Mouse (Mus musculus) hindbrain, embryonic 12.5 days (tissue): ENCODE data around the gene Vmn1r24. TPM values are rescaled to one million over a fixed set of nuclear protein-coding genes. Genes with fewer than 3 reads are reported as not detected.
"Not testable (repeated sequence)": the region's sequence is repeated elsewhere in the genome, so short reads cannot be mapped to it uniquely, and the experiment has no call there.

Experiments
- ATAC-seq: fragments of 200-750 bp; cut with Nextera tagmentation; 2 replicates; pipeline ENCODE4 v1.8.0; 2017; ENCODE audit warnings: moderate TSS enrichment; ENCODE audit not compliant: low FRiP score
- H3K27ac ChIP-seq: fragments of 300-500 bp; sonication (generic); 2 replicates; pipeline ENCODE4 v1.5.1; 2016; ENCODE audit warnings: mild to moderate bottlenecking
- H3K27me3 ChIP-seq: fragments of 300-500 bp; sonication (generic); 2 replicates; pipeline ENCODE4 v1.6.1; 2016; ENCODE audit warnings: mild to moderate bottlenecking
- H3K36me3 ChIP-seq: fragments of 300-500 bp; sonication (generic); 2 replicates; pipeline ENCODE4 v1.6.1; 2016; ENCODE audit warnings: mild to moderate bottlenecking
- H3K4me1 ChIP-seq: fragments of 300-500 bp; sonication (generic); 2 replicates; pipeline ENCODE4 v1.6.1; 2016
- H3K4me2 ChIP-seq: fragments of 300-500 bp; sonication (generic); replicated peaks from 2 replicates; pipeline ENCODE4 v1.6.1; 2016; ENCODE audit warnings: mild to moderate bottlenecking
- H3K4me3 ChIP-seq: fragments of 300-500 bp; sonication (generic); 2 replicates; pipeline ENCODE4 v1.5.1; 2016; ENCODE audit warnings: mild to moderate bottlenecking
- H3K9ac ChIP-seq: fragments of 300-500 bp; sonication (generic); 2 replicates; pipeline ENCODE4 v1.6.1; 2016; ENCODE audit warnings: mild to moderate bottlenecking, moderate library complexity
- H3K9me3 ChIP-seq: fragments of 300-500 bp; sonication (generic); replicated peaks from 2 replicates; pipeline ENCODE4 v1.6.1; 2016; ENCODE audit warnings: mild to moderate bottlenecking
- WGBS: fragments of 180-500 bp; shearing (Covaris S2); methylation state at CpG from one replicate; pipeline ENCODE4 v1.1.7; 2016; 5-methylcytosine and 5-hydroxymethylcytosine counted together
- polyA plus RNA-seq: library from polyadenylated mRNA; unstranded; fragments of >200 nt; fragmentation: Nextera tagmentation; extraction: Ambion mirVana; gene quantifications from 2 replicates; pipeline ENCODE4 v1.2.1, GENCODE M21; 2016

Gene Vmn1r24
- not detected in 2 replicates for polyA plus RNA-seq

DNA sequence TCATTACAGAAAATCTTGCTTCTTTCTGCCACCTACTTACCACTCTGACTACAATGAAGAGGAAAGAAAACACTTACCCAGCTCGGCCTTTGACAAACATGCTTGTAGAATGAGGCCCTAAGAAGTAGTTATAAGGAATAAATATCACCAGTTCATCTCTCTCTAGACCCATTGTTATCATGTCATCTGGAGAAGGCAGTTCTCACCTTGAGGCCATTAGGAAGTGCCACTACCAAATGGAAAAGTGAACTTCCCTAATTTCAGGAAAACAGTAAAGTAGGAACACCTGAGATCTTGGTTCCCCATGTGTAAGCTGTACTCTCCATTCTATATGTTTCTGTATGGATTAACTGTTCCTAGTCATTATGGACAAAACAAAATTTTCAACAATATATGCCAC, at the start of gene Vmn1r24:
Gene Vmn1r24 (minus strand): TSS at position 101 of the 400 bp plus-strand sequence.
- not testable (repeated sequence) for H3K4me1 ChIP-seq, H3K4me3 ChIP-seq, H3K9me3 ChIP-seq, H3K4me2 ChIP-seq, H3K27ac ChIP-seq, H3K9ac ChIP-seq, ATAC-seq, H3K27me3 ChIP-seq, H3K36me3 ChIP-seq
- 88% methylated on average over 1 of the region's 1 CpGs for WGBS

DNA sequence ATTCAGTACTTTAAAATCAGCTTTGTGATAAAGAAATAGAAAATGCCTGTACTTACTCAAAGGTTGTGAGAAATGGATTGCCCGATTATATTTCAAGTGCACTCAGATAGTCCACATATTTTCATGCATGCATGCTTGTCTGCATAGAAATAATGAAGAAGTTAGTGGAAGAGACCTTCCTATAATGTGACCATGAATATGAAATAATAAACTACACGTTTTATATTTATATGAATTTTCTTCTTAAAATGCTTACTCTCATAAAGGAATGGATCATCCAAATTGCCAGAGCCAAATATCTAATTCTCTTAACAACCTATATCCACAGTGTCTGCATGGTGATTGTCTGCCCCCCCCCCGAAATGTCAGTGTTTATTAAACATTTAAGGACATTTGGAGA, 19.4 kb upstream of the Vmn1r24 start, which contains the start of gene Vmn1r25:
Gene Vmn1r25 (minus strand): TSS at position 101 of the 400 bp plus-strand sequence.
- WGBS: 68% methylated on average over 3 of the region's 3 CpGs
- no peak within 1 kb of the TSS for H3K4me2 ChIP-seq

GRCm38 (mm10) chr6:57926738-57927137, 34.6 kb downstream of the Vmn1r24 start, which contains the start of gene Vmn1r23:
Gene Vmn1r23, minus strand, starts transcription at chr6:57926838.
- 92% methylated on average over 1 of the region's 1 CpGs for WGBS
- no peak for ATAC-seq

More for the DNA sequence above, 19.4 kb upstream of the Vmn1r24 start, which contains the start of gene Vmn1r25:
- Histone ChIP-seq H3K9me3 (no peaks in the 10 kb centered on the region), H3K36me3 (no peaks in the 10 kb centered on the region), H3K9ac (no peak within 1 kb of the TSS), H3K4me1 (no peaks in the 10 kb centered on the region), H3K4me3 (no peak within 1 kb of the TSS), H3K27me3 (no peaks in the 10 kb centered on the region), H3K27ac (no peak within 1 kb of the TSS)
- no peak for ATAC-seq

GRCm38 (mm10) chr6:57907928-57908327, 53.4 kb downstream of the Vmn1r24 start, which contains the start of gene Vmn1r22:
Gene Vmn1r22, minus strand, starts transcription at chr6:57908028.
- no peak for ATAC-seq
- Histone ChIP-seq H3K27ac (no peak within 1 kb of the TSS), H3K4me3 (no peak within 1 kb of the TSS), H3K36me3 (no peaks in the 10 kb centered on the region), H3K27me3 (no peaks in the 10 kb centered on the region), H3K4me1 (no peaks in the 10 kb centered on the region), H3K9ac (no peak within 1 kb of the TSS), H3K4me2 (no peak within 1 kb of the TSS), H3K9me3 (no peaks in the 10 kb centered on the region)
- 81% methylated on average over 1 of the region's 1 CpGs for WGBS

More at GRCm38 (mm10) chr6:57926738-57927137, 34.6 kb downstream of the Vmn1r24 start, which contains the start of gene Vmn1r23:
- Histone ChIP-seq H3K4me2 (no peak within 1 kb of the TSS), H3K36me3 (no peaks in the 10 kb centered on the region), H3K4me1 (no peaks in the 10 kb centered on the region), H3K4me3 (no peak within 1 kb of the TSS), H3K9ac (no peak within 1 kb of the TSS), H3K27me3 (no peaks in the 10 kb centered on the region), H3K9me3 (no peaks in the 10 kb centered on the region), H3K27ac (no peak within 1 kb of the TSS)

Other genes with a start within 250 kb of the Vmn1r24 start
- gene Vopp1, start 136.3 kb downstream of the Vmn1r24 start, polyA plus RNA-seq: 109 and 121 TPM in 2 replicates
- not detected in 2 replicates for gene Vmn1r21, start 111.2 kb downstream of the Vmn1r24 start, polyA plus RNA-seq
- gene Vmn1r22, start 53.5 kb downstream of the Vmn1r24 start, polyA plus RNA-seq: not detected in 2 replicates
- not detected in 2 replicates for gene Vmn1r23, start 34.7 kb downstream of the Vmn1r24 start, polyA plus RNA-seq
- gene Vmn1r25, start 19.3 kb upstream of the Vmn1r24 start, polyA plus RNA-seq: not detected in 2 replicates
- gene Vmn1r26, start 53.7 kb upstream of the Vmn1r24 start, polyA plus RNA-seq: not detected in 2 replicates